Mouse (Mus musculus): ENCODE results near the gene Cdk5r1. TPM values are rescaled to one million over a fixed set of nuclear protein-coding genes. Genes with fewer than 3 reads are reported as not detected.
A peak's percentile ranks its signal among the peaks of the same experiment; 100 is the strongest.

Cdk5r1 gene
- polyA plus RNA-seq, 1 experiment from 2014 or later: 0.33 TPM

DNA sequence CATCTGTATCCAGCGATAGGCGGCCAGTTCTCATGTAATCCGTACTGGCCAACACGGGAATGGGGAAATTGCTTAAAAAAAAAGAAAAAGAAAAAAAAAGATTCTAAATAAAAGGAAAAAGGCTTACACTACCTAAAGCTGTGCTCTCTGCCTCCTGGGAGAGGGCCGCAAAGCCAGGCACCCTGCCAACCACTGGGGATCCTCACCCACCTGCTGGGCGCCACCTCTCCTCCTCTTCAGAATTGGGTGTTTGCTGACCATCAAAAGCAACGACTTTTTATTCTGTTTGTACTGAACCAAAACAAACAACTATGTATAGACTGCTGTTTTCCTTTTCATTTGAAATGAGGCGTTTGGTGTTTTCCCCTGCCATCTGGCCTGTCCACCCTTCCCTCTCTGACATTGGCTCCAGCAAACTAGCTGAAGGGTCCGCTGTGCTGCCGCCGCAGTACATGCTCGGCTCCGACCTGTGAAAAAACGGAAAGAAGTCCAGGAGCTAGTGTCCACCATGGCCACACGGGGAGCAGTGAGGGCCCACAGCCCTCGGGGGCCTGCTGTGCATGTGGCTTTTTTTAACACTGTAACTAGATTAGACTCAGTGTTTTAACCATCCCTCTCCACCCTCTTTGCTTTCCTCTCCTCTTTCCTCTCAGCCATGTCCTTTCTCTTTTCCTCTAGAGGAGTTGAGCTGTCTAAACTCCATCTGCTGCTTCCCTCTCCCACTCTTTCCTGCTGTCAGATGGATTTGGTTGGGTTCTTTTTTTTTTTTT is 4.8 kb upstream of the Cdk5r1 start:
- Histone ChIP-seq H3K36me3 (replicated peaks) (peaks cover 80% of the 10 kb centered on the region), H3K4me2 (no peak overlapping the region), H3K27ac (replicated peaks) (no peak overlapping the region), H3K4me1 (replicated peaks) (peaks cover 17% of the 10 kb centered on the region), H3K27me3 (peaks cover 2% of the 10 kb centered on the region), H3K9me3 (replicated peaks) (no peaks in the 10 kb centered on the region), H3K4me3 (replicated peaks) (no peak overlapping the region), H3K9ac (no peak overlapping the region)
- WGBS (ENCODE audit: insufficient replicate concordance): 86% methylated on average over 16 of the region's 16 CpGs
- no peak for ATAC-seq (ENCODE audit: insufficient read depth)

- Histone ChIP-seq H3K9me3 (replicated peaks) (no peaks in the 10 kb centered on the region), H3K27ac (replicated peaks) (no peak overlapping the region), H3K9ac (no peak overlapping the region), H3K4me3 (replicated peaks) (no peak overlapping the region), H3K4me2 (no peak overlapping the region), H3K4me1 (replicated peaks) (peaks cover 33% of the 10 kb centered on the region), H3K36me3 (replicated peaks) (peaks cover 62% of the 10 kb centered on the region), H3K27me3 (peaks cover 22% of the 10 kb centered on the region)
- no peak for ATAC-seq (ENCODE audit: insufficient read depth)
- 33% methylated on average over 2 of the region's 2 CpGs for WGBS (ENCODE audit: insufficient replicate concordance)
These were observed 2.6 kb upstream of the Cdk5r1 start for GRCm38 (mm10) chr11:80474175-80474691.

DNA sequence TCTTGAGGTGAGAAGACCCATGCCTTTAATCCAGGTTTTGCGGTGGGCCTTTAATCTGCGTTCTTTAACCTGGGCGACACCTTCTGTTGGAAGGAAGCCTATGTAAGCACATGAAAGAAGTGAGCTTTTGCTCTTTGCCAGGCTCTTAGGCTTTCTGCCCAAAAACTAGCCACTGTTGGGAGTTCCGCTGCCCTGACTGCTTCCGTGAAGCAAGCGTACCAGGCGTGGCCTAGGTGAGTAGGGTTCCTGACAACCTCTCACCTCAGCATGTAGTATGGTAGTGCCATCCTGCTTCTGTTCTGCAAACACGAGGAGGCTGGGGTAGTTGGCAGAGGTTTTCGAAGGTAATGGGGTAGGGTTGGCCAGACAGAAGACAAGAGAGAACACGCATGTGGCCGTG is 2.0 kb upstream of the Cdk5r1 start:
- WGBS (ENCODE audit: insufficient replicate concordance): 90% methylated on average over 11 of the region's 11 CpGs
- ATAC-seq (ENCODE audit: insufficient read depth): no peak
- H3K9ac ChIP-seq: no peak overlapping the region

DNA sequence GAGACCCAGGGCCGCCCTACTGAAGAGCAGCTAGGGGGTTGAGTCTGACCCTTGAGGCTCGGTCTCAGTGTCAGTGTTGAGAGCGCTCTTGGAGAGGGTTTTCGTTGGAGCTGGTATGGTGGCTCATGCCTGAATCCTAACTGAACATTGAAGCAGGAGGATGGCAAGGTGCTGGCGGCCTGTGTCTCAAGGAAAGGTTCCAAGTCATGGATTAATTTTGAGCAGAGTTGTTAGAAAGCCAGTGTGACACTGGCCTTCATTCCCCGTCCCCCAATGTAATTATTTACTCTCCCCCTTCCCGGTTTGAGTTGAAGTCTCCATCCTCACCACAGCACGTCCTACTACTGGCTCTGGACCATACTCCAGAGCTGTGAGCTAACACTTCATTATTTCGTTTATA is 1.3 kb upstream of the Cdk5r1 start:
- H3K27me3 ChIP-seq: peaks cover 28% of the 10 kb centered on the region
- 80% methylated on average over 9 of the region's 9 CpGs for WGBS (ENCODE audit: insufficient replicate concordance)
- ATAC-seq (ENCODE audit: insufficient read depth): no peak
- H3K36me3 ChIP-seq (replicated peaks): peaks cover 49% of the 10 kb centered on the region
- H3K4me3 ChIP-seq (replicated peaks): no peak overlapping the region
- no peak overlapping the region for H3K27ac ChIP-seq (replicated peaks)
- no peak overlapping the region for H3K9ac ChIP-seq
- H3K9me3 ChIP-seq (replicated peaks): no peaks in the 10 kb centered on the region
- H3K4me2 ChIP-seq: no peak overlapping the region
- peaks cover 33% of the 10 kb centered on the region for H3K4me1 ChIP-seq (replicated peaks)

More for the DNA sequence above, 2.0 kb upstream of the Cdk5r1 start:
- no peak overlapping the region for H3K4me2 ChIP-seq
- H3K9me3 ChIP-seq (replicated peaks): no peaks in the 10 kb centered on the region
- H3K36me3 ChIP-seq (replicated peaks): peaks cover 56% of the 10 kb centered on the region
- peaks cover 27% of the 10 kb centered on the region for H3K27me3 ChIP-seq
- no peak overlapping the region for H3K27ac ChIP-seq (replicated peaks)
- H3K4me3 ChIP-seq (replicated peaks): no peak overlapping the region
- H3K4me1 ChIP-seq (replicated peaks): peaks cover 33% of the 10 kb centered on the region

- Histone ChIP-seq H3K36me3 (replicated peaks) (peaks cover 29% of the 10 kb centered on the region), H3K27me3 (peaks cover 28% of the 10 kb centered on the region), H3K9me3 (replicated peaks) (no peaks in the 10 kb centered on the region), H3K4me2 (peak overlapping the region; percentile 99), H3K9ac (peak overlapping the region; percentile 64), H3K4me3 (replicated peaks) (peak overlapping the region; percentile 66), H3K4me1 (replicated peaks) (peaks cover 33% of the 10 kb centered on the region), H3K27ac (replicated peaks) (no peak overlapping the region)
- ATAC-seq (ENCODE audit: insufficient read depth): no peak
- WGBS (ENCODE audit: insufficient replicate concordance): 20% methylated on average over 55 of the region's 55 CpGs
These were observed 747 bp downstream of the Cdk5r1 start for GRCm38 (mm10) chr11:80477341-80478199.

DNA sequence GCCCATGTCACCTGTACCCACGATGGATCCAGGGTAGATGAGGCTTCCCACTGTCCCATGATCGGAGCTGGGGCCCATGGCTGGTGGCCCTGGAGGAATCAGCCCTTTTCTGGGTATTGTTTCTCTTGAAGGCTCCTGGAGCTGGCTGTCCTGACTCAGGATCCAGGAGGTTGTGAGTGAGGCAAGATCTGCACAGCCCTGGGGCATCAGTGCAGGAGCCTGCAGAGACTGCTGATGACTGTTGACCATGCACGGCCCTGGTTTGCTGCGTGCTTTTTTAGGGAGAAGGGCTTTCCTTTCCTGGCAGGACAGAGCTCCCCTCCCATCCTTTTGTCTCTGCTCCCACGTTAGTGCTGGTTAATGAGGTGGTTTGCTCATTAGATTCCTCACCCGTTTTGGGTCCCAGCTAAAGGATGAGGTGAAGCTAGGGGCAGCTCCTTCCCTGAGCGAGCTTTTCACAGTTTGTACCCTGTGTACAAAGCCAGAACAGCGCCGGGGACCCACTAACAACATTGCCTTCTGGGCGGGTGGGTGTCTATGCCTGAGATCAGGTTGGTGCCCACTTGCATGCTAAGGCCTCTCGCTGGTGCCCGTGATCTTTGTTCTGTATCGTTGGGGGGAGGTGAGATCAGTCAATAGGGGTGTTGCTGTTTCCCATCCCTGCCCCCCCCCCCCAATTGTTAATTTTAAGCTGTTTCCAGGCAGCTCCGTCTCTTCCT is 2.0 kb downstream of the Cdk5r1 start:
- WGBS (ENCODE audit: insufficient replicate concordance): 72% methylated on average over 14 of the region's 14 CpGs
- H3K4me2 ChIP-seq: 0 out of 2 replicates have a peak overlapping the region, but pooled peaks have one; percentile 5

GRCm38 (mm10) chr11:80479425-80479824 is 2.6 kb downstream of the Cdk5r1 start:
- 53% methylated on average over 5 of the region's 5 CpGs for WGBS (ENCODE audit: insufficient replicate concordance)
- H3K4me3 ChIP-seq (replicated peaks): no peak overlapping the region
- H3K36me3 ChIP-seq (replicated peaks): peaks cover 11% of the 10 kb centered on the region; the same call in 1 of the 2 replicates
- H3K4me1 ChIP-seq (replicated peaks): peaks cover 33% of the 10 kb centered on the region
- H3K9me3 ChIP-seq (replicated peaks): no peaks in the 10 kb centered on the region
- H3K27ac ChIP-seq (replicated peaks): no peak overlapping the region
- ATAC-seq (ENCODE audit: insufficient read depth): no peak
- H3K4me2 ChIP-seq: no peak overlapping the region
- no peak overlapping the region for H3K9ac ChIP-seq
- H3K27me3 ChIP-seq: peaks cover 28% of the 10 kb centered on the region

More for the DNA sequence above, 2.0 kb downstream of the Cdk5r1 start:
- ATAC-seq (ENCODE audit: insufficient read depth): no peak
- no peaks in the 10 kb centered on the region for H3K9me3 ChIP-seq (replicated peaks)
- H3K9ac ChIP-seq: no peak overlapping the region
- H3K4me3 ChIP-seq (replicated peaks): no peak overlapping the region
- peaks cover 16% of the 10 kb centered on the region for H3K36me3 ChIP-seq (replicated peaks)
- no peak overlapping the region for H3K27ac ChIP-seq (replicated peaks)
- peaks cover 33% of the 10 kb centered on the region for H3K4me1 ChIP-seq (replicated peaks)
- peaks cover 28% of the 10 kb centered on the region for H3K27me3 ChIP-seq

DNA sequence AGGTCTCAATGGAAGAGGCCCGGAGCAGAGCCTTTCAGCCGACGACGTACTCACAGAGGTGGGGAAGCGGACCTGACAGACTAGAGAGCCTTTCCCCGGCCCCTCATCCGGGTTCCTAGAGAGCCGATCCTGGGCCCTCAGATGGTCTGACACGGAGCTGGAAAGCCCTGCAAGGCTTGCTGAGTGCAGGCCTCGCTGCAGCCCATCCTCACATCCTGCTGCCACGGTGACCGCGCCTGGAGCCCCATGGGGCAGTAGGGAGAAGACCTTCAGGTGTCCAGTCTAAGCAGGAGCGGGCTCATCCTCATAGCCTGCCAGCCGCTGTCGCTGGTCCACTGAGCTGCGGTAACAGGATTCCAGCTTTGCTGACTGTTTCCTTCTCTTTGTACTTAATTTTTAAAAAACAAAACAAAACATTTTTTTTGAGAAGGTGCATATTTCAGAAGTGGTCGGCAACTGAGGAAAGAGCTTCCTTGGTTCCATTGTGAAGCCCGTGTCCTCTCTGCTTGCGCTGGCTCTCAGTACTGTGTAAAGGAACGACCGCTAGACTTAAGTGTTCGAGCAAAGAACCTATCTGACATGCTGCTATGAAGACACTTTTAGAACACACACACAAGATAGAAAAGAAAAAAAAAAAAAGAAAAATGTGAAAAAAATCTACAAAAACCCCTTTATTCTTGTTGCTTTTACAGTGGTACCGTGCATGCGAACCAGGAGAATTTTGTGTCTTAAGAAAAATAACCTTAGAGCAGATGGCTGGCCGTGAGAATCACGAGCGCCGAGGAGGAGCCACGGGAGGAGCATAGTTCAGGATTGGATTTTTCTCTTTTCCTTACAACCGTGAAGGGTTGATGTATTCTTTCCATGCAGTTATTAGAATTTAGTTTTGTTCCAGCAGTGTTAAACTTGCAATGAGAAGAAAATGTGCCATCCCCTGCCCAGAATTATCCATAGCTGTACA is 3.4 kb downstream of the Cdk5r1 start:
- 80% methylated on average over 31 of the region's 31 CpGs for WGBS (ENCODE audit: insufficient replicate concordance)
- H3K4me2 ChIP-seq: no peak overlapping the region
- H3K4me3 ChIP-seq (replicated peaks): no peak overlapping the region
- H3K4me1 ChIP-seq (replicated peaks): peaks cover 33% of the 10 kb centered on the region
- no peak for ATAC-seq (ENCODE audit: insufficient read depth)
- 0 out of 2 replicates have a peak, but pooled peaks cover 5% of the 10 kb centered on the region for H3K36me3 ChIP-seq (replicated peaks)
- no peak overlapping the region for H3K9ac ChIP-seq
- no peaks in the 10 kb centered on the region for H3K9me3 ChIP-seq (replicated peaks)
- peaks cover 28% of the 10 kb centered on the region for H3K27me3 ChIP-seq
- H3K27ac ChIP-seq (replicated peaks): no peak overlapping the region

DNA sequence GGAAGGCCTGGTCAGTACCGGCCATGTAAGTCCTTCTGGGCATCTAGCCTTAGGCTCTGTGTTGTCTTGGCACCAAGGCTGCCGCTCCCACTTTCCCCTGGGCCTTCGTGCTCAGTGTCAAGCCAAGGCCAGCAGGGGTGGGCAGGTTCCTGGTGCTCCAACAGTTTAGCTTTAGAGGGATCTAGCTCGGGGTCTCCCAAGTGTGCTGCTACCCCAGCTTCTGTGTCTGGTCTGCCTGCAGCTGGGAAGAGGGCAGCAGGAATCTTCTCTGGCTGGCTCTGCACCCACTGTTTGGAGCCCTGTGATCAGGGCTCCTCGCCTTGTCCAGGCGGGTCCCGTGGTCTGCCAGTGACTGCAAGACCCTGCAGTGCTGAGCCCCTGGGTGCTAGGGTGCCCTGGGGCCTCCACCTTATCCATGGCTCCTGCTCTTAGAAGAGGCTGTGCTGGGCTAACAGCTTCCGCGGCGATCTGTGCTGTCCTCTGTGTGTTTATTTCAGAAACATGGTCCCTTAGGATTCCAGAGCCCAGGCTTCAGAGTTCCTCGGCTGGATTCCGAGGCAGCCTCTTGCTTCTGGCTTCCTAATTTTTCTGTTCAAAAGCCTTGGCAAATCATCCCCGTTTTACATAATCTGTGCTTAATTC is 4.7 kb downstream of the Cdk5r1 start:
- 75% methylated on average over 13 of the region's 13 CpGs for WGBS (ENCODE audit: insufficient replicate concordance)
- 0 out of 2 replicates have a peak, but pooled peaks cover 5% of the 10 kb centered on the region for H3K36me3 ChIP-seq (replicated peaks)
- no peak overlapping the region for H3K4me3 ChIP-seq (replicated peaks)
- H3K27ac ChIP-seq (replicated peaks): no peak overlapping the region
- no peak overlapping the region for H3K4me2 ChIP-seq
- no peak overlapping the region for H3K9ac ChIP-seq
- H3K27me3 ChIP-seq: peaks cover 28% of the 10 kb centered on the region
- peaks cover 21% of the 10 kb centered on the region for H3K4me1 ChIP-seq (replicated peaks)
- no peaks in the 10 kb centered on the region for H3K9me3 ChIP-seq (replicated peaks)
- ATAC-seq (ENCODE audit: insufficient read depth): no peak

All from liver, embryonic 15.5 days (tissue).